Mouse (Mus musculus) ES-Bruce4 (cell line): Measurements from ENCODE around the gene Tbc1d2b.

Source experiments
- CTCF ChIP-seq: IDR thresholded peaks from one replicate; pipeline ENCODE4 v1.8.1; 2011; ENCODE audit warnings: low read depth, low read length
- EP300 ChIP-seq: IDR thresholded peaks from 2 replicates; pipeline ENCODE4 v1.6.1; 2011; ENCODE audit warnings: low read depth, low read length; ENCODE audit not compliant: insufficient read depth
- POLR2A ChIP-seq: IDR thresholded peaks from one replicate; pipeline ENCODE4 v1.8.1; 2011; ENCODE audit warnings: low read length; ENCODE audit not compliant: insufficient read depth

DNA sequence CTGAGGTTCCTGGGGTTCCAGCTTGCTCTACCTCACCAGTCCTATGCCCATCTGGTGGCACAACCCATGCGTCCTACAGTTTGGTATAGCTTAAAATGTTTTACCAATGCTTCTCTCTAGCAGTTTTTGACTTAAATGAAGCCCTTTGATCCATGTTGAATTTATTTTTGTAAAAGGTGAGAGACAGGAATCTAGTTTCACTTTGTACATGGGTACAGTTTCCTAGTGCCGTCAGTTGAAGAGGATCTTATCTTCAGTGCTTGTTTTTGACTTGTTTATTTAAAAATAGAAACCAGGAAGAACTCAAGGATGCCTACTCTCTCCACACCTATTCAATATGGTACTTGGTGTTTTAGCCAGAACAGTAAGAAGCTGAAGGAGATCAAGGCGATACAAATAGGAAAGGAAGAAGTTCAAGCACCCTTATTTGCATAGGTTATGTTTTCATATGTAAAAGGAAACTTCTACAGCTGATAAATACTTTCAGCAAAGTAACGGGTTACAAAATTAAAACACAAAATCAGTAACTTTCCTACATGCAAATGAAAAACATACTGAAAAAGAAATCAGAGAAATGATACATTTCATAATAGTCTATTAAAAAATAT lies 30.6 kb upstream of the Tbc1d2b start:
- TF ChIP-seq EP300 (no peak), CTCF (no peak), POLR2A (no peak)
